ENCODE assay signal across 13 mouse cellular contexts in the genomic region with DNA sequence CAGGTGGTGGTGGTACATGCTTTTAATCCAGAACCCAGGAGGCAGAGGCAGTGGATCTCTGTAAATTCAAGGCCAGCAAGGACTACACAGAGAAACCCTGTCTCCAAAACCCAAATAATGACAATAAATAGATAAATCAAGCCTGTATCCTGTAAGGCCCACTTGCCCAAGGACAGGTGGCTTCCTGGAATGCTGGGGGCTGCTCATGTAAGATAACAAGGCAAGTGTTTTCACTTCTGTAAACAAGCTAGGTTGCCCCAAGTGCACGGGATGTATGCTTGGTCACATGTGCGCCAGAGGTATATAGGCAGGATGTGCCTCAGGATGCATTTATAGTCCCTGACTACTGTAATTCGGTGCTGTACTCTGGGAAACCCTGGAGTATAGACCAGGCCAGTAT.
"Had no signal": no experiment of that assay in that cellular context is flagged by ENCODE, and none has a peak within 500 bp of the region (broad histone marks: within the 10 kb centered on the region; RNA-seq: fewer than 3 reads in every experiment).

No protein-coding gene starts in this region.

- H3K9me3 ChIP-seq: intestine, embryonic 15.5 days; stomach, embryonic 15.5 days had no signal

- H3K27ac ChIP-seq: intestine, embryonic 15.5 days; left cerebral cortex, adult 2 months; limb, embryonic 15.5 days; midbrain, embryonic 12.5 days; stomach, embryonic 15.5 days had no signal

- DNase-seq: kidney, adult 2 months; kidney, postnatal 25 days; lung, adult 18-20 months; lung, postnatal 4 days; right cerebral cortex, postnatal 14 days; thymus, postnatal 4 days had no signal

- H3K36me3 ChIP-seq: intestine, embryonic 15.5 days; limb, embryonic 15.5 days; stomach, embryonic 15.5 days had no signal

- H3K4me1 ChIP-seq: intestine, embryonic 15.5 days; limb, embryonic 15.5 days; stomach, embryonic 15.5 days had no signal

- H3K9ac ChIP-seq: intestine, embryonic 15.5 days; limb, embryonic 15.5 days; midbrain, embryonic 12.5 days; stomach, embryonic 15.5 days had no signal

- H3K4me2 ChIP-seq: intestine, embryonic 15.5 days; limb, embryonic 15.5 days; midbrain, embryonic 12.5 days; stomach, embryonic 15.5 days had no signal

- H3K27me3 ChIP-seq: intestine, embryonic 15.5 days; limb, embryonic 15.5 days; midbrain, embryonic 12.5 days; stomach, embryonic 15.5 days had no signal

- H3K4me3 ChIP-seq: intestine, embryonic 15.5 days; left cerebral cortex, adult 2 months; limb, embryonic 15.5 days; megakaryocyte, embryonic 14.5 days; midbrain, embryonic 12.5 days; stomach, embryonic 15.5 days had no signal

- ATAC-seq: intestine, embryonic 15.5 days; lung, postnatal 0 days had no signal
